Mouse (Mus musculus) MEL (cell line): ENCODE results near the gene Foxj3.

ENCODE experiments used
- CHD2 ChIP-seq: IDR thresholded peaks from 2 replicates; pipeline ENCODE4 v1.6.1; 2011; ENCODE audit warnings: low read length, improper control_type of control experiment
- CTCF ChIP-seq, 3 experiments: IDR thresholded peaks in 2 of 3; conservative IDR thresholded peaks in 1 of 3; 2 replicates each; pipeline ENCODE4 v1.5.1; 2011 to 2012; ENCODE audit warnings: low read length in 3 of 3, low read depth in 2 of 3, mild to moderate bottlenecking in 2 of 3, improper control_type of control experiment in 1 of 3, inconsistent platforms in 1 of 3, mixed read lengths in 1 of 3, moderate library complexity in 1 of 3; ENCODE audit not compliant: control insufficient read depth in 1 of 3, insufficient read depth in 1 of 3, poor library complexity in 1 of 3, severe bottlenecking in 1 of 3
- MXI1 ChIP-seq: IDR thresholded peaks from 2 replicates; pipeline ENCODE4 v1.6.1; 2011; ENCODE audit warnings: mild to moderate bottlenecking, low read depth, low read length, improper control_type of control experiment
- POLR2A ChIP-seq, 2 experiments: IDR thresholded peaks; 2 replicates each; pipeline ENCODE4 v1.6.1; 2011 to 2012; ENCODE audit warnings: low read length in 2 of 2, mild to moderate bottlenecking in 2 of 2, control low read depth in 1 of 2, improper control_type of control experiment in 1 of 2, low read depth in 1 of 2, moderate library complexity in 1 of 2; ENCODE audit not compliant: control insufficient read depth in 1 of 2, insufficient read depth in 1 of 2, poor library complexity in 1 of 2
- RCOR1 ChIP-seq: IDR thresholded peaks from 2 replicates; pipeline ENCODE4 v1.6.1; 2012; ENCODE audit warnings: low read depth, mild to moderate bottlenecking, inconsistent platforms, low read length, improper control_type of control experiment
- SIN3A ChIP-seq: IDR thresholded peaks from 2 replicates; pipeline ENCODE4 v1.6.1; 2012; ENCODE audit warnings: low read length, improper control_type of control experiment, inconsistent platforms

DNA sequence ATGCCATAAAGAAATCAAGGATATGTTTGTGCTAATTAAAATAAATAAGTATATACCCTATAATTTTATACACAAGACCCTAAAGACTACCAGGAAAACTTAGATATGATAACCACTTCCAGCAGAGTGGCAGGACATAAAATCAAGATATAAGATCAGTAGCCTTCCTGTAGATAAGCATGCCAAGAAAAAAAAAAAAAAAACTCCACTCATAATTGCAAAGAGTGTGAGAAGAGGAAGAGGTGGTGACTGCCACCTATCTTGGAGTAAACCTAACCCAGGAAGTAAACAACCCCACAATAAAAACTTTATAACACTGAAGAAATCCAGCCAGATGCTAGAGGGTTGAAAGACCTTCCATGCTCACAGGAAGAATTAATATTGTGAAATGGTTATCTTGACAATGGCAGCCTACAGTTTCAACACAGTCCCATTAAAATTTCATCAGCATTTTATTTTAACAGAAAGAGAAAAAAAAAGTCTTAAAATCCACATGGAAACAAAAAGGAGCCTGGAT, 10.4 kb upstream of the Foxj3 start:
- TF ChIP-seq POLR2A (IDR thresholded peaks at IDR 0.05; ENCODE audit: control insufficient read depth in 1 of 2, insufficient read depth in 1 of 2, low read depth in 1 of 2, low read length in 2 of 2, poor library complexity in 1 of 2) (no peak), CHD2 (no peak), SIN3A (no peak), MXI1 (no peak), RCOR1 (no peak), CTCF (IDR thresholded peaks at IDR 0.05 in 2 of 3, conservative IDR thresholded peaks at IDR 0.05 in 1 of 3; ENCODE audit: control insufficient read depth in 1 of 3, insufficient read depth in 1 of 3, low read depth in 2 of 3, low read length in 3 of 3, poor library complexity in 1 of 3, severe bottlenecking in 1 of 3) (no peak)
